Mouse (Mus musculus) left cerebral cortex, postnatal 25 days (tissue): Measurements from ENCODE around the gene Tcerg1l. TPM values are rescaled to one million over a fixed set of nuclear protein-coding genes. Genes with fewer than 3 reads are reported as not detected.

ENCODE experiments used
- DNase-seq, 2 experiments: peaks; one replicate each; pipeline ENCODE4 v3.0.0; 2022; ENCODE audit warnings: low spot score in 2 of 2, mixed read lengths in 1 of 2
- intact Hi-C: fragments of 180-260 bp; cut with DNase I; formaldehyde crosslinking; loops from one replicate; pipeline ENCODE4 v1.15.1; 2025
- total RNA-seq, 2 experiments: library from RNA; stranded (reverse); gene quantifications; 2 replicates each; pipeline ENCODE4 v1.2.3; 2021

The Tcerg1l gene
- 10 to 100 TPM; 12.2 to 15.7 TPM for total RNA-seq

DNA sequence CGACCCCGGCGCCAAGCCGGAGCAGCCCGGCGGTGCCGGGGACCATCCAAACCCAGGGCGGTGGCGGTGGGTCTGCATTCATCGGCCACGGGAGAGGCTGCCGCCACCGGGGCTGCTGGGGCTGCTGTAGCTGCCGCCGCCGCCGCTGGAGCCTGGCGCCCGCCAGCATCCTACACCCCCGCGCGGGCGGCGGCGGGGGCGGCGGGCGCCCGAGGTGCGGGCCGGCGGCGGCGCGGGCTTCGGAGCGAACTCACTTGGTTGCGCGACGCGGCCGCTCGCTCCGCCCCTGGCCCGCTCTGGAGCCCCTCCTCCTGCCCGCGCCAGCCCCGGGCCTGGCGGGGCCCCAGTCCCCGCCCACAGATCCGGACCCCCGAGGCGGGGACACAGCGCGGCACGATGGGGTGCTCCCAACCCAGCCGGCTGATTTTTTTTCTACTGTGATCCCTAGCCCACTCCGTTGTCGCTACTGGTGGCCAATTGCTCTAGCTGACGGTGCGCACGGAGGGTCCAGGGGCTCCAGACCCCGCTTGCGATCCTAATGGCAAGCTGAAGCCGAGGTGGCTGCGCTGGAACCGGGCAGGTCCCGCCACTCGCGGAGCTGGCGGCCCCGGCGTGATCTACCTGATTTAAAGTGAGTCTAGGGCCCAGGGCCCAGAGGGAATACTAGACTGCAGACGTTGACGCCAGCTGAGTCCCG lies at the start of gene Tcerg1l:
Gene Tcerg1l, minus strand, starts transcription at position 246 of the 697 bp plus-strand sequence.
- DNase-seq = peak in 1 of 2 experiments; percentile 24
- intact Hi-C loops = loop anchor here (5.0 to 10.0 kb wide), 2 partner anchors 427 to 795 kb away; no protein-coding TSS in a partner anchor

DNA sequence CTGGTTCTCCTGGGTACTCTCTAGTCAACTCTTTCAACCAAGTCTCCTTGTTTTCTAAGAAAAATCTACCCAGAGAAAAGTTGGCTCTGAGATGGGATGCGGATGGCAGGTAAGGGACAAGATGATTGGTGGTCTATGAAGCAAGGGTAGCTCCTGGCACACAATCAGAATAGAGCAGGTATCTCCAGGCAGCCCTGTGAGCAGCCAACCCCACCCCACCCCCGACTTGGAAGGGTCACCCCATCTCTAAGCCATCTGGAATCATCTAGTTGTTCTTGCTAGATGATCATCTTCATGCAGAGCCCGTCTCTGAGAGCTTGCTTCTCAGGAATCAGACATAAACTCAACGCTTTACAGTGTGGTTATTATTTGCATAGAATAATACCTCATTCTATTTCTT lies 44.6 kb upstream of the Tcerg1l start:
- DNase-seq = no peak
- intact Hi-C loops = loop anchor here (5.0 kb wide), 1 partner anchor 280 kb away; no protein-coding TSS in a partner anchor

DNA sequence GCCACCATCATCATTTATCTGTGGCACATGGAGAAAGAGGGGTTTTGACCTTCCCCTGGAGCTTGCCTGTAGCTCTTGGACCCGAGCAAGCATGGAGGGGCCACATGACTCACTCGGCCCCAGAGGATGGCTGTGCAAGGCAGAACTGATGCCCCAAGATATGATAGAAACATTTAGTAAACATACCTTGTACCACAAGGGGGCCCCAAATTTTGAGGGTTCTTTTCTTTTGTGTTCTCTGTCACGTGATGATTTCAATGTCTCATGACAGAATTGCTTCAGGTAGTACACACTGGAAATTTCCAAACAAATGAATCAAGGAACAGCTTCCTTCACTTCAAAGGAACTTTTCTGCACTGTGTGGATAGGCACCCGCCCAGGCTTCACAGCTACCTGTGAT lies 35.0 kb upstream of the Tcerg1l start:
- intact Hi-C loops = loop anchor here (5.0 kb wide), 1 partner anchor 395 kb away; no protein-coding TSS in a partner anchor
- DNase-seq = no peak

DNA sequence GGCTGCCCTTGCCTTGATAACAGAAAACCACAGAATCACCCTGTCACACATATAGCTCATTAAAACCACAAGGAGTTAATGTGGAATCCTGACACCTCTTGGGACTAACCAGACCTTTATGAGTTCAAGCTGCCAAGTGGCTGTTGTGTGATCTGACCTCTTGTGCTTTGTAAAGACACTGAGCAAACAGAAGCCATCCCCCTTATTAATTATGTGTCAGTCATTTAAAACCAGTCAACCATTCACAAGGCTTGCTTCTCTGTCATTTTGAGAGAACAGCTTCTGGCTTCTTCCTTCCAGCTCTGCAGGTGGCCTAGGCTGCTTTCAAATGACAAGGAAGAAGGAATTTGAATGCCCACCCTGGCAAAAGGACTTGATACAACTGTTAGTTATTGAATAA lies 33.9 kb upstream of the Tcerg1l start:
- DNase-seq = no peak
- intact Hi-C loops = loop anchor here (5.0 kb wide), 1 partner anchor 396 kb away; no protein-coding TSS in a partner anchor

DNA sequence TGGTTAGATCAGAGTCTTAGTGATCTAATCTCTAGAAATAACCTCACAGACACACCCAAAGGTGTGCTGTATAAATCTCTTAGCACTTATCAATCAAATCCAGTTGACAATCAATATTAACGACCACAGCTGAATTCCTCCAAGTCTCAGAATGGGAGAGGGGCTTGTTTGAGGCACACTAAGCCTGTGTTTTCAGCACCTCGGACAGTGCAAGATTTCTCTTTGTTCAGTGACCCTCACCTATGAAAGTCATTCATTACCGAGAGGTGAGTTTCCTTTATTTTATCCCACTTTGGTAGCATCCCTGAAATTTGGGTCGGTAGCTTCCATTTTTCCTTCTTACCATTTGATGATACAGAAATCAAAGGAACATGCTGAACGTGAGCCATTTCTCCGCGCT lies 32.4 kb upstream of the Tcerg1l start:
- DNase-seq = no peak
- intact Hi-C loops = loop anchor here (1.0 to 5.0 kb wide), 3 partner anchors 397 to 952 kb away; no protein-coding TSS in a partner anchor

DNA sequence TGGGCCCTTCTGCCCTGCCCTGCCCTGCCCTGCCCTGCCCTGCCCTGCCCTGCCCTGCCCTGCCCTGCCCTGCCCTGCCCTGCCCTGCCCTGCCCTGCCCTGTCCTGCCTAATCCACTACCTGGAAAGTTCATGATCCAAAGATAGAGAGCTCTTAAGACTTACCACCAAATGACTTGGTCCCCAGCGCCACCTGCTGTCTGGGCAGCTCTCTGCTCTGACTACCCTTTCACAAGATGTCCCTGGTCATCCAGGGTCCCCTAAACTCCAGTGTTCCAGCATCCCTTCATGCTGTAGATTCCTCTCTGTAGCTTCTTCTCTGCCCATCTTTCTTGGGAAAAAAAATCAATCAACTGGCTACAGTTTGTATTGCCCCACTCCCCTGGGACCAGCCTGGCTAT lies 31.3 kb upstream of the Tcerg1l start:
- intact Hi-C loops = loop anchor here (1.0 to 5.0 kb wide), 2 partner anchors 827 to 951 kb away; no protein-coding TSS in a partner anchor
- DNase-seq = peak; percentile 53 to 68

DNA sequence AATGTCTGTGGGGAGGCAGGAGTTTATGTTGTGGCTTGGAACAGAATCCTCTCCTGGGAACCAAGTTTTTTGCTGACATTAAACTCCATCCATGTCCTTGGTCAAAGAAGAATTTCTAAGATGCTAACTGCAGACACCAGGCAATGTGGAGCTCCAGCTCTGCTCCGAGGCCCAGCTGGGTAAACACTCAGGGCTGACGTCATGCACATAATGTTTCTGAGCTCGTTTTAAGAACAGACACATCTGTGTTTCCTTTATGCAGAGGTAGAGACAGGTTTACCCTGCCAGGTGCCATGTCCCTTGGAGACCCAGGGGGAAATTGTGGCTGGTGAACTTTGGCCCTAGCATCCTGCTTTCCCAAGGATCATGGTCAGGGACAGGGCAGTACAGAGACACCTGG lies 29.9 kb upstream of the Tcerg1l start:
- intact Hi-C loops = loop anchor here (5.0 kb wide), 1 partner anchor 825 kb away; no protein-coding TSS in a partner anchor
- no peak for DNase-seq

DNA sequence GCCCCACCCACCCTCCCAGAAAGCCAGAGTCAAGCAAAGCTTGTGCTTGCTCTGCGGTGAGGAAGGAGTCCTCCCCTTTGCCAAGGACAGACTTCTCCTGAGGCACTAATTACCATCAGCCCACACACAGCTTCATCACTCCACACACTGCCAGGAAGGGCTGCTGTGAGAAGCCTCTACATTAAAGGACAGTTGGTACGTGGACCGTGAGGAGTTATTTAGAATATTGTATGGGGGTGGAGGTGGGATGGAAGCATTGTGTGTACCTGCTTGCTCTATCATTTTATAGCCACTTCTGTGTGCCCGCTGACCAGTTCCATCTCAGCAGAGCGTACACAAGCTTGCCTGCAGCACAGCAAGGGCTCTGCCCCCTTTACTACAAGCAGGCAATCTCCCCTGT lies 16.0 kb upstream of the Tcerg1l start:
- DNase-seq = peak; percentile 45 to 86
- intact Hi-C loops = no loop called here

DNA sequence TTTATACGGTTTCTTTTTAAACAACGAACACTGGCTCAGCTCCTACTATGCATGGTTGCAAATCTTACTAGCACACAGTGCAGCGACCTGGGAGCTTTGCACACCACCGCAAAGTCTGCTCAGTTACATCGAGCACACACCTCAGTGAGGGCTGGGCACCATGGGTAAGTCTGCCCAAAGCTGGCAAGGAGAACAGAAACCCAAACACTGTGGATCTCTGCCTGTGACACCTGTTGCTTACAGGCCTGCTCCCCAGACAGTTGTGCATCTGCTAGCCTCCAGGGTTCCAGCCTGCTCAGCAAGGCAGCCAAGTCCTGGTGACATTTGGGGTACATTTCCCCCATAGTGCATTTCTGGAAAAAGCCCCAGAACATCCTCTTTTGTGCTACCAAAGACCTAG lies 4.1 kb upstream of the Tcerg1l start:
- intact Hi-C loops = no loop called here

DNA sequence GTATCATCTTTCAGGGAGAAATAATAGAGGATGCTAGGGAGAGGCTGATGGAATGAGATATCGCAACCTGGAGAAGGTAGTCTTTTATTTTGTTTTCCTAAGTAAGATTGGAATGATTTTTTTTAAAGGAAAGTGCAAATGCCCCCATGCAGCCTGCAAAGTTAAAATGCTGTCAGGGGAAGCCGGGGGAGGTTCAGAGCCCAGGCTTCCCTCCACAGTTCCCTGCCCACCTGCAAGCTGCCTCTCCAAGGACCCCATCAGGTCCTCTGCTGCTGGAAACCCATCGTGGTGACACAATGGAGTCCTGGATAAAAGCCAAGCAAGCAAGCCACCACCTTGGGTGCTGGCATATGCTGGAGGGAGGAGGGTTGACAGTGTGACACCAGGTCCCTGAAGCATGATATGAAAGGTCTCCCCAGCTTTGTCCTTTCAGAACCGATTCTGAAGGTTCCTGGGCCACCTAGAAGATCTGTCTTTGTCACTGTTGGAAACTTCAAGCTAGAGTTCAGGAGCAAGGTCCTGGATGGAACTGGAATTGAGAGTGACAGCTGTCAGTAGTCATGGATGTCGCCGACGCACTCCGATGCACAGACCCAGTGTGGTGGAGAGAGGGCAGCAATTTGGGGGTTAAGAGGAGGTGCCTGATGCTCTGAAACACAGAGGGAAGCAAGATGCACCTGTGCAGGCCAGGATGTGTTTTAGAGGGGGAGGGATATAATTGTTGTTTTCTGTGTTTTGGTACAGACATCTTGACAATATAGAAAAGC lies 3.2 kb upstream of the Tcerg1l start:
- intact Hi-C loops = no loop called here
- DNase-seq = no peak

More for the DNA sequence above, 4.1 kb upstream of the Tcerg1l start:
- DNase-seq = no peak

DNA sequence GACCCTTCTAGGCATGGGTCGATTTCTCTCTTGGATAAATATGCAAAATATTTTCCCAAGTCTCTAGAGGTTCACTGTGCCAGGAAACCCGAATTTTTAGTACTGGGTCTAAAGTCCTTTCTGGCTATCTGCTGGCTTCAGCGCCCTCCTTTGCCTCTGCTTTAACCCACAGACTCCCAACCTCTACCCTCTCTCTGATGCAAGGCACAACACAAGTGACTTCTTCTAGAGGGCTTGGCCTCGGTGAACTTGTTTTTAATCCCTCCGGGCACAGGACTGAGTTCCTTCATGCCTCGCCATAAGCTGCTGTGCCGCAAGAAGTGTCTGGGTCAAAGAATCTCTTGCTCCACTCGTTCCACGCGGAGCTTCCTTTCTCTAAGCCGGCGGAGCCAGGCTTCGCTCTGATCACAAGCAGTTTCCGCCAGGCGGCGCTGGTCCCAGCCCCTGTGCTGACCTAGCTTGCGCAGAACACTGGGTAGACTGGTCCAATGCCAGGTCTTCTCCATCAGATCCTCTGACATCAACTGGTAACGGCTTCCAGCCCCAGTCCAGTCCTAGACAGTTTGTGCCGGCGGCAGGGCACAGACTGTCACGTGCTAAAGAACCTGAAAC lies 758 bp upstream of the Tcerg1l start:
- DNase-seq = peak; percentile 71 to 81
- intact Hi-C loops = loop anchor here (5.0 to 10.0 kb wide), 2 partner anchors 427 to 796 kb away; no protein-coding TSS in a partner anchor

DNA sequence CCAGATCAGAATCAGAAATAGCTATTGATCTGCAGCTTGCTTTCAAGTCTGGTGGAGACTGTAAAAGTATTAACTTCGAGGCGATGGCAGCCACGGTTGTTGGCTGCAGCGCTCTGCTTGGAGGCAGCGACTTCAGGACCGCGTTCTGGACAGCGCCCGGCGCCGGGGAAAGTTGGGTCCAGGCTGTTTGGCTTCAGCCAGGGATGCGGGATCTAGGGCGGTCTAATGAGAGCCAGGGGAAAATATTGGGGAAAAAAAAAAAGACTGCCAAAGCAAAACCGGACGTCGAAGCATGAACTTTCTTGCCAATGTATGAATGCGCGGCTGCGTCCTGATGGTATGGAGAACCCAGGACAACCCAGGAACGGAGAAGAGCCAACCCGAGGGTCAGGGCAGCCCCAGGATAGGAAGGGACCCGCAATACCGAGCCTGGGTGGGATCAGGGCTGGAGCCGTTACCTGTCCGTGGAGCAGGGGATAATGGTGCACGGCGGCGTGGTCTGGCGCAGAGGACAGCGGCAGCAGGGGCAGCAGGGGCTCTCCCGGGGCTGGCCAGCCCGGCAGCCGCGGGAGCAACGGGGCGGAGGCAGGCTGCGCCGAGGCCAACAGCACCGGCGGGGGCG lies 556 bp downstream of the Tcerg1l start:
- intact Hi-C loops = loop anchor here (5.0 to 10.0 kb wide), 2 partner anchors 428 to 795 kb away; no protein-coding TSS in a partner anchor
- peak; percentile 12 to 15 for DNase-seq

DNA sequence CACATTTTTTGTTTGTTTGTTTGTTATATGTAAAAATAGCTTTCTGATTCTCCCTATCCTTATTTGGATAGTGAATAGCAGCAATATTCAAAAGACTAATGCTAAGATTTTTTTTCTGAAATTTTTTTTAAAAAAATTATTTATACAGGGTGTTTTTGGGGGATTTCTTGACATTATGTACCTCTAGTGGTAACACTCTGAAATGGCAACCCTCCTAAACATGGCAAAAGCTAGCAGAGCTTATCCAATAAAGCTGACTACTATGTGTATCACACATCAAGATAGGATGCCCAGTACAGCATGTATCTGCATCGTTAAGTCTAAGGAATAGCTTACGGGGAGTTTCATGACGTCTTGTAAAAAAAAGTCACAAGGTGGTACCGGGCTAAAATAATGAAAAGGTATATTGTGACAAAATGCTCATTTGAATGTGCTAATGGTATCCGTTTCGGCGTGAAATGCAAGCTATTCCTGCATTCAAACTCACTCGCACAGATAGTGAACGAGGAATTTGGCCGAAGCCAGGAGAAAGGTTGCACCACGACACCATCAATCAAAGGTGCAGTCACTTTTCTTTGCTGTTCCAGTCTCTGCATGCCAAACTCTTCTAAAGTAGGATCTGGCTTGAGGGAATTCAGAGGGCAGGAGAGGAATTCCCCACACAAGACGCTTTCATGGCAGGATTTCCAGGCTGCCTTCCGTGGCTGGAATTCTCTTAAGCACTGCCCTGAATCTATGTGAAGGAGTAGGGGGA lies 1.2 kb downstream of the Tcerg1l start:
- DNase-seq = peak; percentile 7 to 11
- intact Hi-C loops = loop anchor here (5.0 to 10.0 kb wide), 2 partner anchors 429 to 794 kb away; no protein-coding TSS in a partner anchor

DNA sequence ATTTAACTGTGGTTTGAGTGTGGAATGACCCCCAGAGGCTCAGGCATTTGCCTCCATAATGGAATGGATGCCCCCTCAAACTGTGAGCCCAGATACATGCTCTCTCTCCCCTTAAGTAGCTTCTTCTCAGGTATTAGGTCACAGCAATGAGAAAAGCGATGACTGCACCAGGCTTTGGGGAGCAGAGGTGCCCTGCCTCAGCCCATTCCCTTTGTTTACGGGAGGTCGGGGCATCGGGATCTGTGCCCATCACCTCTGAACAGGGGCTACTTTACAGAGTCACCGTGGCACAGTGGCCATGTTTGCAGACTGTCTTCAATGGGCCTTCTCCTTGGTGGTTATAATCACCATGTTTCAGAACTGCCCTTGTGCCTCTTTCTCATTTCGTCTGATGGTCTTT lies 7.6 kb downstream of the Tcerg1l start:
- DNase-seq = no peak
- intact Hi-C loops = loop anchor here (10.0 kb wide), 1 partner anchor 435 kb away; no protein-coding TSS in a partner anchor

DNA sequence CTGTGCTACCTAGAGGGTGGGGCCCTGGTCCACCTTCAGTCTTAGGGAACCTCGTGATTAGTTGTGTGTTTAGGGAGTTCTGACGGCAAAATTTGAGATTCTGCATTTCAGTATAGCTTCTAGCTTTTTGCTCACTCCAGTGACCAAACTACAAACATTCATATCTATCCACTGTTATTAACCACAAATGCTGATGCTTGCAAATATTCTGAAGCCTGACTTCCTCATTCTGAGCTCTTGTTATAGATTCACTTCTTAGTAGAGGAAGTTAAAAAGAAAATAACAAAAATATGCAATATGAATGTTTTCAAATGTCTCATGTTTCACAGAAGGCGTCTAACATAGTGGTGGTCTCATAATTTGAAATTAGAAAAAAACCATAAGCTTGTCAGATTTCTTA lies 8.5 kb downstream of the Tcerg1l start:
- intact Hi-C loops = no loop called here
- no peak for DNase-seq

DNA sequence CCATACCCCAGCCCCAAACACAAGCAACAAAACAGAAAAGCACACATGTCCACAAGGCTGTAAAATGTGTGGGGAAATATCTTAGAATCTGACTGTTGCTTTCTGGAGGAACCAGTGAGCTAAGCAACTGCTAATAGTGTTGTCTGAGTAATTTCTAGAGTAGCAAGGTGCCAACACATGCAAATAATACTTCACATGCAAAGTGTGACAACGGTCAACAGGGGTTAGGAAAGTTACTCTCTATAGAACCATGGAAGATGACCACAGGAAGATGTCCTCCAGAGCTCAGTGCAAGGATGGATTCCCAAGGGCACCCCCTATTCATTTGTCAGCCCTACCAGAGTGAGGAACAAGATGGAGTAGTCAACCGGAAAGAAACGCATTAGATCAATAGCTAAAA lies 18.3 kb downstream of the Tcerg1l start:
- no peak for DNase-seq
- intact Hi-C loops = no loop called here

DNA sequence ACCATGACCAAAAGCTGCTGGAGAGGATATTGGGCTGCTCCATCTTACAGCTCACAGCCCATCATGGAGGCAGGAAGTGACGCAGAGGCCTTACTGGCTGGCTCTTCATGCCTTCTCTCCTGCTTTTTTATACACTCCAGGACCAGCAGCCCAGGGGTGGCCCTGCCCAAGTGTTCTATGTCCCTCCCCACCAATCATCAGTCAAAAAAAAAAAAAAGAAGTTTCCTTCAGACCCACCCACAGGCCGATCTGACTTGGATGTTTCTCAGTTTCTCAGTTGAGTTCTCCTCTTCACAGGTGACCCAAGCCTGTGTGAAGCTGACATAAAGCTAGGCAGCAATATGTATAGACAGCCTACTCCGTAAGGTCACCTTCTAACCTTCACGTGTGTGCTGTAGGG lies 19.0 kb downstream of the Tcerg1l start:
- DNase-seq = no peak
- intact Hi-C loops = no loop called here

DNA sequence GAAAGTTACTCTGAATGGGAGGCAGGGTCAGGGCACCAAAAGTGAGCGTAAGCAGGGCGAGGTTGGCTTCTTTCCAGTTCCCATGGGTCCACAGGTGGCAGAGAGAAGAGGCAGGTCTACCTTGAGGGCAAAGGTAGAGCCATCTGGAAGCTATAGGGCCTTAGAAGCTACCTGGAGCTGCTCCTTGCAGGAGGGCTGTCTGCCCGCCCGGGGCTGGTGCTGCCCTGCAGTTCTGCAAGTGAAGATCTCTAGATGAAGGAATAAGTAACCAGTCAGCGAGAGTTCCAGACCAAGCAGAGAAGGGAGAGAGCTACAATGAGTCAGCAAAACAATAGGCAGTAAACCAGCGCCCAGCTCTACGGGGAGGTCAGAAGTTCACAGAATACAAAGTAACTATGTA lies 22.0 kb downstream of the Tcerg1l start:
- DNase-seq = no peak
- intact Hi-C loops = no loop called here

DNA sequence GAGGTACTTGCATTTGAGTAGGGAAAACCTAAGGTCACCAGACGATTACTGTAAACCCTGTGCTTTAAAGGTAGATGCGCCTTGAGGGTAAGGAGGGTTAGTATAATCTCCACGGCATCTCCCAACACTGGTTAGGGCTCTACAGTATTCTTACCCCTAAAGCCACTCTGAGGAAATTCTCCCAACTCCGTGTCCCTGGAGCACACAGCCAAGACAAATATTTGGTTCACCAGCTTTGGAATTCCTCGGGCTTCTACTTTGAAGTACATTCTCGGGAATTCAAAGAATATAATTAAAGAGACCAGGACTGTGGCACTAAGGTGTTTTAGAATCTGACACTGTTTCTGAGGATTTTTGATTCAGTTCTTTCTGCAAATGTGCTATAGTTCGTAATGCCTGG lies 23.2 kb downstream of the Tcerg1l start:
- intact Hi-C loops = no loop called here
- DNase-seq = no peak
